Mouse (Mus musculus) adrenal gland, postnatal 10 days (tissue): Measurements from ENCODE around the gene Zan. TPM values are rescaled to one million over a fixed set of nuclear protein-coding genes. Genes with fewer than 3 reads are reported as not detected.

ENCODE experiments used
- DNase-seq: peaks from one replicate; pipeline ENCODE4 v3.0.0; 2021; ENCODE audit warnings: mixed read lengths
- long read RNA-seq, 2 experiments: library from polyadenylated mRNA; stranded (forward); transcript quantifications; one replicate each; pipeline ENCODE4 v2.0.0; 2021
- total RNA-seq, 2 experiments: library from RNA; stranded (reverse); gene quantifications; 2 replicates each; pipeline ENCODE4 v1.2.3; 2021

The Zan gene
- total RNA-seq: under 1 TPM; 0.09 to 0.15 TPM
- long read RNA-seq, experiment 1, partial matches to known transcripts: 1 of 1 reads
- long read RNA-seq, experiment 1, other reads (novel, unspliced or antisense): 0 of 1 reads
- long read RNA-seq, experiment 2: 0 reads

DNA sequence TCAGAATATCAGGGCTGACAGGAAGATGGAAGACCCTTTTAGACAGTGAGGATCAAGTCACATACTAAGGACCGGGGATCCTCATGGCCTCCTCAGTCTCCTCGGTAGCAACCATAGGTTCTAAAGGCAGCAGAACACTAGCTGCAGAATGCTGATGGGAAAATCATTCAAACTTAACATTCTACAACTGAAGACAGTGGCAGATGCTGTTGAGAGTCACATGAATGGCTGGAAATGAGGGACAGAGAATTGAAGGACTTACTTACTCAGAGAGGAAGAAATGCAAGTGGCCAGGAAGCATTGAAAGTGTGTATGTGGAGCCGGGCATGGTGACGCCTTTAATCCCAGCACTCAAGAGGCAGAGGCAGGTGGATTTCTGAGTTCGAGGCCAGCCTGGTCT, at the start of gene Zan:
Gene Zan (minus strand): TSS at position 101 of the 400 bp plus-strand sequence.
- DNase-seq: no peak

DNA sequence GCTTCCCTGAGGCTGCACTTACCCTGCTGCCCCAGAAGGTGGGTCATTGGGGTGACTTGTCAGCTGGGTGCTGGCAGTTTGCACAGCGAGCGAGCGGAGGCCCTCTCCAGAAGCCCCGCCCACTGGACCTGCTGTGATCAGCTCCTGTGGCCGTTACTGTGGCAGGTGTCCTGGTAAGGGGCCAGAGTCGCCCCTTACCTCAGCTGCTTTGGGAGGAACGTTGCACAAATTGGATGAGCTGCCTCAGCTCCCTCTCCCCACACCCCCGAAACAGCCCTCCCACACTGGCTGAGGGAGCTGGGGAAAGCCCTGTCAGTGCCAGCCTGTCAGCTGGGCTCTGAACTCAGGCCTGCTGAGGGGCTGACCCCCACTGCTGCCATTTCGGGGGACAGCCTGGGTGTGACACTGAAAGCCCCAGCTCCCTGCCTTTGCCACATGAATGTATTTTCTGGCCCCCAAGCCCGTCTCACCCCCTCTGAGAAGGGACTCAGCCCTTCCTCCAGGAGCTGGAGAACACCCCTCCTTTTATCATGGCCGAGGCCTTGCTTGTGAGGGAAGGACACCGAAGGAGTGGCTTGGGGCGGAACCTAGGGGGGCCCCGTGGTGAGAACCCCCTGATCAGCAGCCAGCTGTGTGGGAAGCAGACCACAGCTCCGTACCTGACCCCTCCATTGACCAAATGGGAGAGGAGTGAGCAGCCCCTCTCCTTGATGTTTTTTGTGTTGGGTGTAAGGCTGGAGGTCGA, 49.5 kb upstream of the Zan start:
- DNase-seq: peak; percentile 67

DNA sequence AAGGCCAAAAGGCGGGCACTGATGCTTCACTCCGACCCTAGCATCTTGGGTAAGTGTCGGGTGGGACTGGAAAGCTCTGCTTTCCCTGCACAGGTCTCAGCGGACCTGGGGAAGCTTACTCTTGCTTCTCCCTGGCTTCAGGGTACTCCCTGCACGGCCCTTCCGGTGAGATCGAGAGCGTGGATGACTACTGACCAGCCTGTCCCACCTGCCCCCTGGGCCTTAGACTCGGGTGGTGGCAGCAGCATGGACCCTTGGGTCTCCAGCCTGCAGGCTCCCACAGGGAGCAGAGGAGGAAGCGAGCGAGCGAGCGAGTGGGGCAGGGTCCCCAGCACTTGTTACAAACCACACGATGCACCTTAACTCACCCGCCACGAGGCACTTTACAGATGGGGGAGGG, 48.6 kb upstream of the Zan start:
- DNase-seq: no peak

- DNase-seq: no peak
These were observed 47.8 kb upstream of the Zan start for GRCm38 (mm10) chr5:137524671-137525070.

DNA sequence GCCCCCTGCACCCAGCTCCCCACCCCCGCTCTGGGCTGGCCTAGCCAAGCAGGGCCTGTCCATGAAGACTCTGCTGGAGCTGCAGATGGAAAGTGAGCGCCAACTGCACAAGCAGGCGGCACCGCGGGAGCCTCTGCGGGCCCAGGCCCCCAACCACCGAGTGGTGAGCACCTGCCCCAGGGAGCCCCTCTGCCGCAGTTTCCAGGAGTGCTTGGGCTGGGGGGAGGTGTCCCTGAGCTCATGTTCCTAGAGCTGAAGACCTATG, 47.3 kb upstream of the Zan start:
- no peak for DNase-seq

GRCm38 (mm10) chr5:137523396-137524250, 46.8 kb upstream of the Zan start:
- no peak for DNase-seq

DNA sequence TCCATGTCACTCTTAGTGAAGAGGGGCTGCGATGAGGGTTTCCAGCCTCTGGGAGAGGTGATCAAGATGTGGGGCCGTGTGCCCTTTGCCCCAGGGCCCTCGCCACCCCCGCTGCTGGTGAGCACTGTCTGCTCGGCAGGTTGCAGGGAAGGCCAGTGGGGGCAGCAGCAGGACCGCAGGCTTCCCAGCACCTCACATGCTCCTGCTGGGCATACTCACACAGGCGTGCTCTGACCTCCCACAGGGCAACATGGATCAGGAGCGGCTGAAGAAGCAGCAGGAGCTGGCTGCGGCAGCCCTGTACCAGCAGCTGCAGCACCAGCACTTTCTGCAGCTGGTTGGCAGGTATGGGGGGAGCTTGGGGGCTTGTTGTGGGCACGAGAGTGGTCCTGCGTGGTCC, 45.8 kb upstream of the Zan start:
- DNase-seq: no peak

DNA sequence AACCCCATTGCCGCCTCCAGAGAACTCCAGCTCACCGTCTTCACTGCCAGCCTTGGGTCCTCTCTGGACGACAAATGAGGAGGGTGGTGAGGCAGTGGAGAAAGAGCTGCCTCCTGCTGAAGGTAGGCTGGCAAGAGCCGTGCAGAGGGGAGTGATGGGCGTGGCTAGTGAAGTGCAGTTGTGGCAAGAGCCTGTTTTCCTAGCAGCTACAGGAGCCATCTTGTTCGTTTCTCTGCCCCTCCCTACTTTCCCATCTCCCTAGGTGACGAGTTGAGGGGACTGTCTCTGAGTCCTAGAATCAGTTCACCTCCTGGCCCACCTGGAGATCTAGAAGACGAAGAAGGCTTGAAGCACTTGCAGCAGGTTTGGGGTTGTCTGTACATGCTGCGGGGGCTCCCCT, 45.0 kb upstream of the Zan start:
- no peak for DNase-seq

- no peak for DNase-seq
These were observed 43.1 kb upstream of the Zan start for GRCm38 (mm10) chr5:137519691-137520550.

DNA sequence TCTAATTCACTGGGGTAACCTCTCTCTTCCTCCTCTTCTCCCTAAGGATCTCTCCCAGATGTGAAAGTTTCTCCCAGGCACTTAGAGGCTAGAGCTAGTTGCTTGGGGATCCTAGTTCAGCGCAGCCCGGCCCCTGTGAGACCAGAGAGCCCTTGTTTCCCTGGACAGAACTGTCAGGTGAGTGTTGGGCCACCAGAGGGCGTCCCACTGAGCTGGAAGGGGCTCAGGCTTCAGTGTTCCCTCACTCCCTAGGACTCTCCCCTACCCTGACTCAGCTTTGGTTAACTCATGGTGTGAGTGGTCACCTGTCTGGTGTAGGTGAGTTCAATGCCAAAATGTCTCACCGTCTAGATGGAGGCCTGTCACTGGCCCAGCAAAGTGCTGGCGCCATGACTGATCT, 41.6 kb upstream of the Zan start, which contains the start of gene Gigyf1:
Gene Gigyf1 (plus strand): TSS at position 113 of the 400 bp plus-strand sequence.
- DNase-seq: peak; percentile 69

DNA sequence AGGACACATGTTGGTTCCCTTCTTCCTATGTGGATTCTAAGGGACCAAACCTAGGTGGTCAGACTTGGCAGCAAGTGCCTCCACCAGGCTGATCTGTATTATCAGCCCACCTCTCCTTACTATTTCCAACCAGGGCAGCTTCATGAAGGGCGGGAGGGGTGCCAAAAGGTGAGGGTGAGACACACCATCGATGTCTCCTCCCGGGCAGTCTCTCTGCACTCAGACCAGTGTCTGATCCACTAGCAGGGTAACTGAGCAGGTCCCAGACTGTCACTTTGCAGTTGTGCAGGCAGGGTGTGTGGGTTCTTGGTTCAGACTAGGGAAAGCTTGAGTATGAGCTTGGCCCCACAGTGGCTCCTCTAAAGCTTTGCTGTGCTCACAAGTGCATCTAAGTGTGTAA, 37.9 kb upstream of the Zan start:
- DNase-seq: no peak

DNA sequence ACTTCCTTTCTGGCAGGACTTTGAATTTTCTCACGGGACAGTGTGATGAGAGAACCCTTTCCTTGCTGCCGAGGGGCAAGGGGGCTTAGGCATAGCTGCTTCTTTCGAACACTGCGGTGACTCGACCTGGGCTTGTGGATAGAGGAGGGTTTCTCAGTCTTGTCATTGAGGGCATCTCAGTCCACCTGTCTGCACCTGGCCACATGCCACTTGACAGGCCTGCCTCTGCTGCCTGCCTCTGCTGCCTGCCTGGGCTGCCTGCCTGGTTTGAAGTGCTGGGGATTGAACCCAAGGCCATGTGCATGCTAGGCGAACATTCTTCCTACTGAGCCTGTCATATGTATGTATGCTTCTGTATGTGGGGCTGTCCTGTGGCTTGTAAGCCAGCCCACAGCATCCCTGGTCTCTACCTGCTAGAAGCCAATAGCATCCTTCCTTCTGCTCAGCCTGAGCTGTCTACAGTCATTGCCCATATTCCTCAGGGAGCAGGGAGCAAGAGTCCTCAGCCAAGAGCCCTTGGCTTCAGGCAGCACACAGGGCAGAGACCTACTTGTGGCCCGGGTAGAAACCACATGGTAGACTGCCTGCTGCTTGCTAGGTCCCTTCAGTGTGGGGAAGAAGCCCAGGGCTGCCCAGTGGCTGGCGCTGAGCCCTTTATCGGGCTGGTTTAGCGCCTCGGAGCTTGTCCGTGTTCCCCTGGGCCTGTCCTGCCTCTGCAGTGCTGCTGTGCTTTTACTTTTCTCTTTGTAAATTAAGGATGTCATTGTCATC, 37.3 kb upstream of the Zan start:
- peak; percentile 66 for DNase-seq

DNA sequence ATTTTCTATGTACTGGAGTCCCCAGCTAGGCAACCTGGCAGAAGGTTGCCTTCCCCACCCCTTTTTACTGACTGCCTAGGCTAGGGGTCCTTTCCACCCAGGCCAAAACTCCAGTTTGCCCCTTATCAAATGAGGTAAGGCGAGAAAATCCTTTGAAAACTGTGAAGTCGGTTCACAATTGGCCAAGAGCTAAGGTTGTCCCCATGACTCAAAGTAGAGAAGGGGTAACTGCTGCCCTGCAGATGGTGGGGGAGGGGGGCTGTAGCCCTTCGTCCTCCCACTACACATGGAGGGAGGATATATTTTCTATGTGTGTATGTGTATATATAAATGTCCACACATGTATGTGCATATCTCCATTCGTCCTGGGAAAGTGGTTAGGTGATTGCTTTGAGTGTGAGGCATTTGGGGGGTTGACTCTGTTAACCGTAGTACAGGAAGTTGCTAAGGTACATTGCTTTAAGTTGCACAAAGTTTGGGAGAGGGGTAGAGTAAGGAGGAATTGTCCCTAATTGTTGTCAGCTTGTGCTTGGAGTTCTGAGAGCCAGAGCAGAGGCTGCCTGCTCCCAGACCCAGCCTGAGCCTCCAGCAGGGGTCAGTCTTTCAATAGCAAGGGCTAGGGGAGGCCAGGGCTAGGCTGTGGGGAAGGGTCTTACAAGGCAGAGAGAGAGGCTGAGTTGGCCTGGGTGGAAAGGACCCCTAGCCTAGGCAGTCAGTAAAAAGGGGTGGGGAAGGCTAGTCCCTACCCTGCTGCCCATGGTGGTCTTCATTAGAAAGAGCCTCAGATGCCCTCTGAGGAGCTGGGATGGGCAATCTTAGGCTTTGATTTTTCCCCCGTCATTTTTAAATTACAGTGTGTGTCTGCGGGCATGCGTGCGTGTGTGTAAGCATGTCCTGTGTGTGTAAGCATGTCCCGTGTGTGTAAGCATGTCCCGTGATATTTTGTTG, 36.3 kb upstream of the Zan start:
- DNase-seq: peak; percentile 62

GRCm38 (mm10) chr5:137511706-137512105, 34.8 kb upstream of the Zan start:
- DNase-seq: no peak

DNA sequence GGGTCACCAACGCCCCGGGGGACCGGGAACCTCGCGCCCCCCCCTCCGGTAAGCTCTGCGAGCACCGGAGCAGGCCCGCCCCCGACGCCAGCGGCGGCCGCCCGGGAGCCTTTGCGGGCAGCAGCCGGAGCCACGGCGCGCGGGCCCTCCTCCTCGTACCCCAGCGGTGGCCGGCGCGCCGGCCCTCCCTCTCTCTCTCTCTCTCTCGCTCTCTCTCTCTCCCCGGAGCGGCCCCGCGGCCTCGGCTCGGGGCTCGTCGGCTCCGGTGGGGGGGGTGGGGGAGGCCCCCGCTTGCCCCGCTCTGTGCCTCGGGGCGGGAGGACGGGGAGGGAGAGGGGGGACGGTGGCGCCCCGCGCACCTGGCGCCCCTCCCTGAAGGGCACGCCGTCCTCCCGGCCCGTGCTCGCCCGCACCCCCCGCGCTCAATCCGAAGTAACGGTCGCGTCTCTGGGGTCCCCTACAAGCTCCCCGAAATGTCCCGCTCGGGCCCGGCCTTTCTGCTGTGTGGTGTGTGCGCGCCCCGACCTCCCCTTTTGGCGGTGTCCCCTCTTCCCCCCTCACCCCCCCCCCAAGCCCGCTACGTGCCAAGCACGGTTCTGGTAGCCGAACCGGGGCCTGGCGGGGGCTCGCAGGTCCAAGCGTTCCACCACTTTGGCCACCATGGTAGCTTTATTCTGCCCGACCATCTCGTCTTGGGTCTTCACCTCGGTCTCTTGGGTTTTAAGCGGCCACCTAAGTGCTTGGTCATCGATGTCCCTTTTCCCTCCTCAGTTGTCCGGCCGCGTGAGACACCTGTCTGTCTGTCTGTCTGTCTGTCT, 33.9 kb upstream of the Zan start:
- DNase-seq: no peak

GRCm38 (mm10) chr5:137510014-137510501, 33.2 kb upstream of the Zan start:
- peak; percentile 84 for DNase-seq

GRCm38 (mm10) chr5:137504041-137504440, 27.2 kb upstream of the Zan start:
- DNase-seq: peak; percentile 44

DNA sequence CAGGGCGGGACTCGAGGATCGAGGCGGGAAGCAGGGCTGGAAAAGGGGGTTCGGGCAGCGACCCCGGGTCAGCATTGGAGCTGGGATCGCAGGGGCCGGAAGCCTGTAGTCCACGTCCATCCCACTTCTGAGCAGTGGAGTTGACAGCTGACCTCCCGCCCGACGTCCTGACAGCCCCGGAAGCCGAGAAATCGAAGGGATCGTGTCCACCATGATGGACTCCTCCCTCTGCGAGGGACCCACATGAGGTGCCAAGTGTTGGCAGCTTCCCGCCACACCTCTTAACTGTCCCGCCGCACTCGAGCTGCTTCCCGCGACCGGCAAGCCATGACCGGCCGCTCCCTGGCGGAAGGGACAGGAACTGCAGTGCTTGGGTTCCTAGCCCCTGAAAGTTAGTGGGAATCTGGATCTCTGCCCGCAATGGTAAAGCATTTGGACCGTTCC, 25.8 kb upstream of the Zan start:
- DNase-seq: peak; percentile 86
